Mouse (Mus musculus) MEL (cell line): ENCODE results near the gene Opcml. TPM values are rescaled to one million over a fixed set of nuclear protein-coding genes. Genes with fewer than 3 reads are reported as not detected.

Source experiments
- DNase-seq: peaks from one replicate; pipeline ENCODE4 v3.0.0; 2011; ENCODE audit warnings: low read depth, low spot score
- H3K27ac ChIP-seq: 2 replicates; pipeline ENCODE4 v1.5.1; 2012; ENCODE audit warnings: low read depth, mild to moderate bottlenecking, control low read depth, low read length, moderate library complexity; ENCODE audit not compliant: control insufficient read depth
- H3K27me3 ChIP-seq, 2 experiments: fragments of 150-350 bp in 1 of 2; sonication (generic) in 1 of 2; 2 replicates each; pipeline ENCODE4 v1.6.1; 2012; ENCODE audit warnings: low read length in 2 of 2, mild to moderate bottlenecking in 2 of 2, improper control_type of control experiment in 1 of 2, moderate library complexity in 1 of 2; ENCODE audit not compliant: insufficient read depth in 2 of 2, control insufficient read depth in 1 of 2
- H3K36me3 ChIP-seq, 2 experiments: 2 replicates each; pipeline ENCODE4 v1.6.1; 2012 to 2014; ENCODE audit warnings: low read length in 2 of 2, improper control_type of control experiment in 1 of 2, inconsistent platforms in 1 of 2, mild to moderate bottlenecking in 1 of 2; ENCODE audit not compliant: insufficient read depth in 2 of 2, control insufficient read depth in 1 of 2
- H3K4me1 ChIP-seq, 2 experiments: fragments of 150-350 bp in 1 of 2; sonication (generic) in 1 of 2; 2 replicates each; pipeline ENCODE4 v1.6.1; 2012; ENCODE audit warnings: low read length in 2 of 2, improper control_type of control experiment in 1 of 2, mild to moderate bottlenecking in 1 of 2; ENCODE audit not compliant: insufficient read depth in 2 of 2, control insufficient read depth in 1 of 2
- H3K4me3 ChIP-seq, 2 experiments: fragments of 150-350 bp in 1 of 2; sonication (generic) in 1 of 2; 2 replicates each; pipeline ENCODE4 v1.5.1; 2012; ENCODE audit warnings: low read depth in 2 of 2, low read length in 2 of 2, mild to moderate bottlenecking in 2 of 2, moderate library complexity in 2 of 2, control low read depth in 1 of 2, improper control_type of control experiment in 1 of 2; ENCODE audit not compliant: control insufficient read depth in 1 of 2, insufficient read depth in 1 of 2
- H3K79me2 ChIP-seq: 2 replicates; pipeline ENCODE4 v1.6.1; 2012; ENCODE audit warnings: mild to moderate bottlenecking, low read length, moderate library complexity; ENCODE audit not compliant: control insufficient read depth, poor library complexity, insufficient read depth
- H3K9ac ChIP-seq: 2 replicates; pipeline ENCODE4 v1.6.1; 2012; ENCODE audit warnings: low read depth, mild to moderate bottlenecking, control low read depth, low read length, moderate library complexity; ENCODE audit not compliant: control insufficient read depth, poor library complexity, severe bottlenecking
- H3K9me3 ChIP-seq: fragments of 150-350 bp; sonication (generic); replicated peaks from 2 replicates; pipeline ENCODE4 v1.6.1; 2012; ENCODE audit warnings: mild to moderate bottlenecking, low read length, improper control_type of control experiment, moderate library complexity; ENCODE audit not compliant: insufficient read depth
- BHLHE40 ChIP-seq: IDR thresholded peaks from 2 replicates; pipeline ENCODE4 v1.6.1; 2012; ENCODE audit warnings: low read depth, mild to moderate bottlenecking, inconsistent platforms, low read length, improper control_type of control experiment, borderline replicate concordance
- CHD2 ChIP-seq: IDR thresholded peaks from 2 replicates; pipeline ENCODE4 v1.6.1; 2011; ENCODE audit warnings: low read length, improper control_type of control experiment
- CTCF ChIP-seq, 3 experiments: IDR thresholded peaks in 2 of 3; conservative IDR thresholded peaks in 1 of 3; 2 replicates each; pipeline ENCODE4 v1.5.1; 2011 to 2012; ENCODE audit warnings: low read length in 3 of 3, low read depth in 2 of 3, mild to moderate bottlenecking in 2 of 3, improper control_type of control experiment in 1 of 3, inconsistent platforms in 1 of 3, mixed read lengths in 1 of 3, moderate library complexity in 1 of 3; ENCODE audit not compliant: control insufficient read depth in 1 of 3, insufficient read depth in 1 of 3, poor library complexity in 1 of 3, severe bottlenecking in 1 of 3
- E2F4 ChIP-seq: IDR thresholded peaks from 2 replicates; pipeline ENCODE4 v1.6.1; 2011; ENCODE audit warnings: low read depth, low read length, improper control_type of control experiment, borderline replicate concordance
- ETS1 ChIP-seq: IDR thresholded peaks from 2 replicates; pipeline ENCODE4 v1.6.1; 2012; ENCODE audit warnings: low read depth, mild to moderate bottlenecking, inconsistent platforms, low read length, improper control_type of control experiment, moderate library complexity
- GABPA ChIP-seq: IDR thresholded peaks from 2 replicates; pipeline ENCODE4 v1.6.1; 2012; ENCODE audit warnings: low read depth, mild to moderate bottlenecking, inconsistent platforms, low read length, improper control_type of control experiment, moderate library complexity
- JUND ChIP-seq: IDR thresholded peaks from 2 replicates; pipeline ENCODE4 v1.6.1; 2011; ENCODE audit warnings: low read depth, mild to moderate bottlenecking, improper control_type of control experiment, low read length
- MAX ChIP-seq: IDR thresholded peaks from 2 replicates; pipeline ENCODE4 v1.6.1; 2011; ENCODE audit warnings: low read length, improper control_type of control experiment
- MAZ ChIP-seq: IDR thresholded peaks from 2 replicates; pipeline ENCODE4 v1.6.1; 2012; ENCODE audit warnings: low read depth, mild to moderate bottlenecking, inconsistent platforms, low read length, improper control_type of control experiment
- MEF2A ChIP-seq: IDR thresholded peaks from 2 replicates; pipeline ENCODE4 v1.6.1; 2014; ENCODE audit warnings: low read depth, mild to moderate bottlenecking, inconsistent platforms, low read length, improper control_type of control experiment; ENCODE audit not compliant: poor library complexity, insufficient replicate concordance, severe bottlenecking; ENCODE audit errors: extremely low read depth
- MYB ChIP-seq: IDR thresholded peaks from 2 replicates; pipeline ENCODE4 v1.6.1; 2011; ENCODE audit warnings: mild to moderate bottlenecking, low read depth, low read length, improper control_type of control experiment
- POLR2A ChIP-seq, 2 experiments: IDR thresholded peaks; 2 replicates each; pipeline ENCODE4 v1.6.1; 2011 to 2012; ENCODE audit warnings: low read length in 2 of 2, mild to moderate bottlenecking in 2 of 2, control low read depth in 1 of 2, improper control_type of control experiment in 1 of 2, low read depth in 1 of 2, moderate library complexity in 1 of 2; ENCODE audit not compliant: control insufficient read depth in 1 of 2, insufficient read depth in 1 of 2, poor library complexity in 1 of 2
- POLR2AphosphoS2 ChIP-seq: IDR thresholded peaks from 2 replicates; pipeline ENCODE4 v1.6.1; 2011; ENCODE audit warnings: low read length, improper control_type of control experiment
- POLR2AphosphoS5 ChIP-seq: IDR thresholded peaks from 2 replicates; pipeline ENCODE4 v1.6.1; 2012; ENCODE audit warnings: low read depth, borderline replicate concordance, mild to moderate bottlenecking, inconsistent platforms, low read length, moderate library complexity, mixed read lengths
- RAD21 ChIP-seq: IDR thresholded peaks from 2 replicates; pipeline ENCODE4 v1.6.1; 2011; ENCODE audit warnings: mild to moderate bottlenecking, low read depth, low read length, improper control_type of control experiment
- SIN3A ChIP-seq: IDR thresholded peaks from 2 replicates; pipeline ENCODE4 v1.6.1; 2012; ENCODE audit warnings: low read length, improper control_type of control experiment, inconsistent platforms
- TCF12 ChIP-seq: IDR thresholded peaks from 2 replicates; pipeline ENCODE4 v1.6.1; 2014; ENCODE audit warnings: low read depth, mild to moderate bottlenecking, inconsistent platforms, low read length, improper control_type of control experiment, moderate library complexity
- USF2 ChIP-seq, 2 experiments: IDR thresholded peaks; 2 replicates each; pipeline ENCODE4 v1.6.1; 2011 to 2012; ENCODE audit warnings: improper control_type of control experiment in 2 of 2, low read length in 2 of 2, borderline replicate concordance in 1 of 2, inconsistent platforms in 1 of 2, low read depth in 1 of 2, mild to moderate bottlenecking in 1 of 2; ENCODE audit not compliant: insufficient read depth in 1 of 2
- ZC3H11A ChIP-seq: IDR thresholded peaks from 2 replicates; pipeline ENCODE4 v1.6.1; 2012; ENCODE audit warnings: low read depth, mild to moderate bottlenecking, inconsistent platforms, low read length, improper control_type of control experiment
- polyA plus RNA-seq, 2 experiments: library from polyadenylated mRNA; stranded (reverse) in 1 of 2; unstranded in 1 of 2; fragments of >175 nt in 1 of 2; fragments of >200 nt in 1 of 2; gene quantifications; 2 replicates each; pipeline versions ENCODE4 v1.2.1 to v1.2.4; 2012; ENCODE audit warnings: low replicate concordance in 2 of 2, low read depth in 1 of 2; ENCODE audit not compliant: insufficient read length in 2 of 2, insufficient read depth in 1 of 2, missing spikeins in 1 of 2
- total RNA-seq: library from RNA; depleted of rRNA; stranded (reverse); fragments of 300-350 nt; gene quantifications from 2 replicates; pipeline ENCODE4 v1.2.3, GENCODE M21; 2012

Opcml gene
- total and polyA plus RNA-seq, 3 experiments = not detected

DNA sequence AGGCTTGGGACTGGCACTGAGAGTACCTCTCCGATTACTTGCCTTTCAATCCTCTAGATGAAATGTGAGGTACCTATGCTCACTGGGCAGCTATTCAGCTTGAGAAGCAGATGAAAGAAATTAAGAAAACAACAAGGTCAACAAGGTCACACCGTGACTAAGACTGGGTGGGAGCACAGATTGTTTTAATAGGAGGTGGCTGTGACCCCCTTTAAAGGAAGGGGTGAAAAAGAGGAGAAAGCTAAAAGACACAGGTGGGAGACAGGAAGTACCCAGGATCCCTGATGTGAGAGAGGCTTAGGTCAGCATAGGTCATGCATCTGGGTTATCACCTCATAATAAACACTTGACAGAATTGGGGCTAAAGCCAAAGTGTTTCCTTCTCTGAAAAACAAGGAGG, 1009.5 kb downstream of the Opcml start:
- no peak overlapping the region for H3K27ac ChIP-seq
- no peaks in the 10 kb centered on the region for H3K79me2 ChIP-seq
- H3K4me1 ChIP-seq = no peaks in the 10 kb centered on the region
- no peaks in the 10 kb centered on the region for H3K9me3 ChIP-seq
- no peaks in the 10 kb centered on the region for H3K27me3 ChIP-seq
- no peak for DNase-seq
- no peak overlapping the region for H3K4me3 ChIP-seq
- TF ChIP-seq JUND (no peak), POLR2AphosphoS5 (no peak), POLR2AphosphoS2 (no peak), USF2 (IDR thresholded peaks at IDR 0.05; ENCODE audit: borderline replicate concordance in 1 of 2, insufficient read depth in 1 of 2, low read depth in 1 of 2, low read length in 2 of 2) (no peak), MAZ (no peak), SIN3A (no peak), MYB (no peak), MAX (no peak), CTCF (IDR thresholded peaks at IDR 0.05 in 2 of 3, conservative IDR thresholded peaks at IDR 0.05 in 1 of 3; ENCODE audit: control insufficient read depth in 1 of 3, insufficient read depth in 1 of 3, low read depth in 2 of 3, low read length in 3 of 3, poor library complexity in 1 of 3, severe bottlenecking in 1 of 3) (no peak), CHD2 (no peak), ZC3H11A (no peak), BHLHE40 (no peak), GABPA (no peak), POLR2A (IDR thresholded peaks at IDR 0.05; ENCODE audit: control insufficient read depth in 1 of 2, insufficient read depth in 1 of 2, low read depth in 1 of 2, low read length in 2 of 2, poor library complexity in 1 of 2) (no peak)
- no peak overlapping the region for H3K9ac ChIP-seq
- H3K36me3 ChIP-seq = no peaks in the 10 kb centered on the region

DNA sequence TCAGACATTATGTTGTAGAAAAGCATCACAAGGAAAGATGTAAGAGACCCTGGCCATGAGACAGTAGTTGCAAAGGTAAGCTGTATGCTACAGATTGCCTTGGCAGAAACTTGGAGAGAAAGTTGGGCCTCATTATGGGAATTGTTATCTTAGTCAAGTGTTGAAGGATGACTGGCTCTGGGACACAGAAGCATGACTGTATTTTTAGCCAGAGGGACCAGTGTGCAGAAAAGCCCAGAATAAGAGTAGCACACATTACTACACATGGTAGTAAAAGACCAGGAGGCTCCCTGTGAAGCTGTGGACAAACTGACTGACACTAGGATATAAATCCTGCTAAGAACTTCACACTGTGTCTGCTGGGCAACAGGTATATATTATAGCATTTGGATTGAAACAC, 1016.1 kb downstream of the Opcml start:
- Histone ChIP-seq H3K9me3 (no peaks in the 10 kb centered on the region), H3K27ac (no peak overlapping the region)

More for the DNA sequence above, 1016.1 kb downstream of the Opcml start:
- no peak overlapping the region for H3K9ac ChIP-seq
- no peak overlapping the region for H3K4me3 ChIP-seq
- H3K79me2 ChIP-seq = no peaks in the 10 kb centered on the region
- H3K27me3 ChIP-seq = no peaks in the 10 kb centered on the region
- H3K36me3 ChIP-seq = no peaks in the 10 kb centered on the region
- DNase-seq = no peak
- H3K4me1 ChIP-seq = no peaks in the 10 kb centered on the region
- TF ChIP-seq ZC3H11A (no peak), MEF2A (no peak), RAD21 (no peak), TCF12 (no peak), POLR2A (IDR thresholded peaks at IDR 0.05; ENCODE audit: control insufficient read depth in 1 of 2, insufficient read depth in 1 of 2, low read depth in 1 of 2, low read length in 2 of 2, poor library complexity in 1 of 2) (no peak), MAX (no peak), E2F4 (no peak), GABPA (no peak), ETS1 (no peak)
